10 mouse cellular contexts compared by ENCODE assay signal in genomic region chr17:12759646-12760074, GRCm38 (mm10). TPM values are rescaled to one million over a fixed set of nuclear protein-coding genes. Genes with fewer than 3 reads are reported as not detected.
A peak's percentile ranks its signal among the peaks of the same experiment; 100 is the strongest.
DNase-seq lines count a peak whose midpoint lies in the region; ATAC-seq and TF ChIP-seq lines count a peak whose summit lies in the region.
"Had no signal": no experiment of that assay in that cellular context is flagged by ENCODE, and none has a peak within 500 bp of the region (broad histone marks: within the 10 kb centered on the region; RNA-seq: fewer than 3 reads in every experiment).

No protein-coding gene starts in this region.

- H3K9ac ChIP-seq in liver, adult 2 months (ENCODE audit: low read depth, low read length) = no peak overlapping the region
- H3K9ac ChIP-seq in liver, embryonic 12.5 days = no peak overlapping the region
- H3K9ac ChIP-seq in neural tube, embryonic 14.5 days (replicated peaks; ENCODE audit: low read depth, low read length) = no peak overlapping the region
- H3K9ac ChIP-seq: embryonic facial prominence, embryonic 13.5 days had no signal

- no peaks in the 10 kb centered on the region for H3K9me3 ChIP-seq in liver, embryonic 12.5 days (replicated peaks)
- H3K9me3 ChIP-seq in neural tube, embryonic 14.5 days (ENCODE audit: control insufficient read depth, low read length) = no peaks in the 10 kb centered on the region
- no peaks in the 10 kb centered on the region for H3K9me3 ChIP-seq in forebrain, embryonic 10.5 days
- H3K9me3 ChIP-seq: embryonic facial prominence, embryonic 13.5 days had no signal

- 34% methylated on average over 8 of the region's 8 CpGs for WGBS in liver, adult 2 months
- WGBS in liver, embryonic 12.5 days (ENCODE audit: insufficient replicate concordance) = 68% methylated on average over 8 of the region's 8 CpGs
- WGBS in neural tube, embryonic 14.5 days = 39% methylated on average over 8 of the region's 8 CpGs
- WGBS in forebrain, embryonic 10.5 days = 88% methylated on average over 8 of the region's 8 CpGs

- no peak for TF ChIP-seq CTCF in liver, adult 2 months (IDR thresholded peaks at IDR 0.05; ENCODE audit: low read depth, low read length)
- TF ChIP-seq CTCF in gastrocnemius, adult 2 months (IDR thresholded peaks at IDR 0.05) = no peak

- H3K27ac ChIP-seq in liver, adult 2 months (replicated peaks; ENCODE audit: insufficient read depth, low read depth, low read length) = no peak overlapping the region; the same call in 1 of the 2 replicates
- no peak overlapping the region for H3K27ac ChIP-seq in liver, embryonic 12.5 days
- peak overlapping the region; percentile 92 for H3K27ac ChIP-seq in gastrocnemius, adult 2 months
- H3K27ac ChIP-seq in neural tube, embryonic 14.5 days (ENCODE audit: low read depth, low read length) = no peak overlapping the region
- no peak overlapping the region for H3K27ac ChIP-seq in forebrain, embryonic 10.5 days
- H3K27ac ChIP-seq: embryonic facial prominence, embryonic 13.5 days had no signal

- intact Hi-C loops in gastrocnemius, adult 2 months (cut with DNase I) = loop anchor here (1.0 to 2.0 kb wide), 2 partner anchors 18 to 37 kb away; no protein-coding TSS in a partner anchor
- intact Hi-C loops in heart, postnatal 14 days (cut with DNase I) = loop anchor here (5.0 kb wide), 2 partner anchors 33 to 53 kb away; no protein-coding TSS in a partner anchor
- intact Hi-C loops in left cerebral cortex, postnatal 25 days (cut with DNase I) = no loop called here

- peaks cover 21% of the 10 kb centered on the region; the same call in 1 of the 2 replicates for H3K79me2 ChIP-seq in liver, adult 2 months (ENCODE audit: control insufficient read depth, insufficient read depth, low read length)

- no peaks in the 10 kb centered on the region; the same call in 1 of the 2 replicates for H3K36me3 ChIP-seq in liver, adult 2 months (ENCODE audit: control insufficient read depth, insufficient read depth, low read length)
- H3K36me3 ChIP-seq in liver, embryonic 12.5 days = peaks cover 41% of the 10 kb centered on the region
- no peaks in the 10 kb centered on the region for H3K36me3 ChIP-seq in neural tube, embryonic 14.5 days (ENCODE audit: control insufficient read depth, insufficient read depth, low read length)
- peaks cover 40% of the 10 kb centered on the region for H3K36me3 ChIP-seq in forebrain, embryonic 10.5 days (replicated peaks)

- ATAC-seq in liver, embryonic 12.5 days = no peak
- ATAC-seq in neural tube, embryonic 14.5 days (ENCODE audit: low read depth) = peak; percentile 32; the same call in 1 of the 2 replicates

- peak; percentile 92 for DNase-seq in liver, adult 2 months (ENCODE audit: extremely low read depth, low read depth, low spot score)
- DNase-seq in gastrocnemius, adult 2 months = peak; percentile 91
- peak; percentile 71 to 80 for DNase-seq in heart, postnatal 14 days
- no peak for DNase-seq in forebrain, embryonic 10.5 days (ENCODE audit: extremely low spot score, low spot score)
- DNase-seq in left cerebral cortex, postnatal 25 days (ENCODE audit: low spot score in 2 of 2) = no peak
- DNase-seq in left cerebral cortex, adult 11 months (ENCODE audit: low spot score) = no peak
- DNase-seq: thymus, postnatal 14 days had no signal

- H3K4me1 ChIP-seq in liver, adult 2 months (ENCODE audit: control insufficient read depth, insufficient read depth, low read length) = peaks cover 22% of the 10 kb centered on the region
- H3K4me1 ChIP-seq in liver, embryonic 12.5 days = peaks cover 60% of the 10 kb centered on the region
- no peaks in the 10 kb centered on the region for H3K4me1 ChIP-seq in neural tube, embryonic 14.5 days (ENCODE audit: control insufficient read depth, insufficient read depth, low read length)
- peaks cover 9% of the 10 kb centered on the region for H3K4me1 ChIP-seq in forebrain, embryonic 10.5 days

- no peak for TF ChIP-seq POLR2A in liver, adult 2 months (IDR thresholded peaks at IDR 0.05; ENCODE audit: extremely low read depth, insufficient read depth, low read length)

- no peak overlapping the region for H3K4me2 ChIP-seq in liver, embryonic 12.5 days
- no peak overlapping the region for H3K4me2 ChIP-seq in neural tube, embryonic 14.5 days (ENCODE audit: low read depth, low read length)
- H3K4me2 ChIP-seq: embryonic facial prominence, embryonic 13.5 days had no signal

- no peaks in the 10 kb centered on the region for H3K27me3 ChIP-seq in liver, adult 2 months (ENCODE audit: control insufficient read depth, insufficient read depth, low read length)
- no peaks in the 10 kb centered on the region for H3K27me3 ChIP-seq in liver, embryonic 12.5 days (replicated peaks)
- H3K27me3 ChIP-seq in neural tube, embryonic 14.5 days (ENCODE audit: control insufficient read depth, insufficient read depth, low read length) = no peaks in the 10 kb centered on the region
- no peaks in the 10 kb centered on the region for H3K27me3 ChIP-seq in forebrain, embryonic 10.5 days (ENCODE audit: poor library complexity, severe bottlenecking)
- H3K27me3 ChIP-seq: embryonic facial prominence, embryonic 13.5 days had no signal

- no peak overlapping the region for H3K4me3 ChIP-seq in liver, adult 2 months (ENCODE audit: insufficient read depth, low read depth, low read length)
- H3K4me3 ChIP-seq in liver, embryonic 12.5 days = no peak overlapping the region
- peak overlapping the region; percentile 48 for H3K4me3 ChIP-seq in gastrocnemius, adult 2 months
- no peak overlapping the region for H3K4me3 ChIP-seq in neural tube, embryonic 14.5 days (ENCODE audit: low read depth, low read length)
- no peak overlapping the region for H3K4me3 ChIP-seq in forebrain, embryonic 10.5 days
- H3K4me3 ChIP-seq: embryonic facial prominence, embryonic 13.5 days had no signal

RNA-seq across cellular contexts. Expression of gene Igf2r, which starts 9.8 kb away (rescaled TPM):
- 22.3 and 26.6 TPM in 2 replicates for total RNA-seq in liver, adult 2 months (2014; rRNA removed)
- 8.0 and 8.7 TPM in 2 replicates for polyA plus RNA-seq in liver, adult 2 months (2012; rRNA removed)
- polyA plus RNA-seq in liver, embryonic 12.5 days (2016; fragmentation: Nextera tagmentation; extraction: Ambion mirVana) = 24.7 and 25.3 TPM in 2 replicates
- 10 to 100 TPM; 36.9 to 46.7 TPM for total RNA-seq in gastrocnemius, adult 2 months (2021)
- total RNA-seq in heart, postnatal 14 days (2021) = 100 to 1,000 TPM; 131 to 132 TPM
- 9.6 and 14.8 TPM in 2 replicates for polyA plus RNA-seq in neural tube, embryonic 14.5 days (2014; fragmentation: Nextera tagmentation; extraction: Ambion mirVana)
- 20.0 and 20.5 TPM in 2 replicates for polyA plus RNA-seq in forebrain, embryonic 10.5 days (2016; fragmentation: Nextera tagmentation; extraction: Ambion mirVana)
- 10 to 100 TPM; 28.5 to 29.2 TPM for total RNA-seq in left cerebral cortex, postnatal 25 days (2021)

Comparison
In these comparisons a context has a peak if more than half of its experiments do, and no peak if none do; other contexts are left out.
1. DNase-seq: peak in liver, adult 2 months (single experiment), gastrocnemius, adult 2 months (single experiment) and heart, postnatal 14 days (2 of 2); none in forebrain, embryonic 10.5 days (single experiment), left cerebral cortex, postnatal 25 days (0 of 2) and left cerebral cortex, adult 11 months (single experiment).